Mouse (Mus musculus): ENCODE results near the gene Padi6.

- TF ChIP-seq CTCF (IDR thresholded peaks at IDR 0.05; ENCODE audit: low read depth): 0 out of 2 replicates have a peak, but pooled peaks have one; percentile 16
- TF ChIP-seq EP300 (IDR thresholded peaks at IDR 0.05; ENCODE audit: low read depth): no peak
Observed at GRCm38 (mm10) chr4:140750328-140750727, 7.9 kb upstream of the Padi6 start.

Measured in heart, postnatal 0 days (tissue).